Mouse (Mus musculus) forelimb bud, embryonic 11.5 days (tissue): ENCODE results near the gene Igflr1.
A peak's percentile ranks its signal among the peaks of the same experiment; 100 is the strongest.

Experiments
- DNase-seq: peaks from one replicate; pipeline ENCODE4 v3.0.0-alpha.2; 2012; ENCODE audit warnings: low read depth, low spot score

Igflr1 gene

GRCm38 (mm10) chr7:30564970-30565571, at the start of gene Igflr1:
Gene Igflr1, plus strand, starts transcription at chr7:30565427.
- no peak for DNase-seq

GRCm38 (mm10) chr7:30518325-30518724, 46.9 kb upstream of the Igflr1 start:
- DNase-seq, result no peak

- DNase-seq, result no peak
Measured at GRCm38 (mm10) chr7:30520396-30520795, 44.8 kb upstream of the Igflr1 start.

GRCm38 (mm10) chr7:30520856-30521255, 44.4 kb upstream of the Igflr1 start:
- no peak for DNase-seq

GRCm38 (mm10) chr7:30522871-30523270, 42.4 kb upstream of the Igflr1 start:
- no peak for DNase-seq

GRCm38 (mm10) chr7:30524487-30524886, 40.7 kb upstream of the Igflr1 start:
- no peak for DNase-seq

GRCm38 (mm10) chr7:30525954-30526353, 39.3 kb upstream of the Igflr1 start:
- no peak for DNase-seq

- no peak for DNase-seq
Measured at GRCm38 (mm10) chr7:30526399-30526798, 38.8 kb upstream of the Igflr1 start.

- DNase-seq, result no peak
Measured at GRCm38 (mm10) chr7:30526981-30527380, 38.2 kb upstream of the Igflr1 start.

- DNase-seq, result no peak
Measured at GRCm38 (mm10) chr7:30531291-30531815, 33.9 kb upstream of the Igflr1 start.

GRCm38 (mm10) chr7:30532931-30533330, 32.3 kb upstream of the Igflr1 start:
- DNase-seq, result no peak

- no peak for DNase-seq
Measured at GRCm38 (mm10) chr7:30533941-30534632, 31.1 kb upstream of the Igflr1 start.

- peak; percentile 99 for DNase-seq
Measured at GRCm38 (mm10) chr7:30534633-30535577, 30.3 kb upstream of the Igflr1 start, which contains the start of gene Arhgap33. Gene Arhgap33, minus strand, starts transcription at chr7:30535060.

- DNase-seq, result no peak
Measured at GRCm38 (mm10) chr7:30540572-30540971, 24.7 kb upstream of the Igflr1 start.

- no peak for DNase-seq
Measured at GRCm38 (mm10) chr7:30544327-30544726, 20.9 kb upstream of the Igflr1 start.

- DNase-seq, result no peak
Measured at GRCm38 (mm10) chr7:30549880-30550279, 15.3 kb upstream of the Igflr1 start.

GRCm38 (mm10) chr7:30550603-30551002, 14.6 kb upstream of the Igflr1 start:
- no peak for DNase-seq

GRCm38 (mm10) chr7:30551445-30552101, 13.7 kb upstream of the Igflr1 start:
- no peak for DNase-seq

GRCm38 (mm10) chr7:30552102-30553020, 12.9 kb upstream of the Igflr1 start, which contains the start of the genes Hspb6 and Proser3:
Gene Hspb6, plus strand, starts transcription at chr7:30552178.
Gene Proser3, minus strand, starts transcription at chr7:30552299.
- DNase-seq, result peak; percentile 97

GRCm38 (mm10) chr7:30553021-30553589, 12.1 kb upstream of the Igflr1 start:
- no peak for DNase-seq
